Mouse (Mus musculus) forebrain, embryonic 14.5 days (tissue): Measurements from ENCODE around the gene Ak4. TPM values are rescaled to one million over a fixed set of nuclear protein-coding genes. Genes with fewer than 3 reads are reported as not detected.

Experiments used
- polyA plus RNA-seq: library from polyadenylated mRNA; unstranded; fragments of >200 nt; fragmentation: Nextera tagmentation; extraction: Ambion mirVana; gene quantifications from 2 replicates; pipeline ENCODE4 v1.2.1, GENCODE M21; 2014

Ak4 gene
- polyA plus RNA-seq, 1 experiment from 2014 or later, result 4.6 TPM

Other genes with a start within 250 kb of the Ak4 start
- 43.6 and 58.5 TPM in 2 replicates for gene Jak1, start 154.0 kb upstream of the Ak4 start, polyA plus RNA-seq
- gene Dnajc6, start 77.4 kb downstream of the Ak4 start, polyA plus RNA-seq, result 22.0 and 28.3 TPM in 2 replicates
- 95.9 and 98.5 TPM in 2 replicates for gene Leprot, start 228.4 kb downstream of the Ak4 start, polyA plus RNA-seq